Mouse (Mus musculus): ENCODE data around the gene Micu2. TPM values are rescaled to one million over a fixed set of nuclear protein-coding genes. Genes with fewer than 3 reads are reported as not detected.
"Not testable (repeated sequence)": the region's sequence is repeated elsewhere in the genome, so short reads cannot be mapped to it uniquely, and the experiment has no call there.

Gene Micu2
- total RNA-seq, 2 experiments from 2014 or later = 34.5 to 35.4 TPM

GRCm38 (mm10) chr14:57971986-57972525 lies 27.0 kb downstream of the Micu2 start:
- DNase-seq (ENCODE audit: extremely low spot score in 1 of 2, low spot score in 2 of 2) = no peak
- intact Hi-C loops (cut with DNase I) = no loop called here

- no peak for DNase-seq (ENCODE audit: extremely low spot score in 1 of 2, low spot score in 2 of 2)
- intact Hi-C loops (cut with DNase I) = no loop called here
Measured at GRCm38 (mm10) chr14:57968873-57969272, 30.2 kb downstream of the Micu2 start.

GRCm38 (mm10) chr14:57967080-57967797 lies 31.8 kb downstream of the Micu2 start:
- intact Hi-C loops (cut with DNase I) = no loop called here
- DNase-seq (ENCODE audit: extremely low spot score in 1 of 2, low spot score in 2 of 2) = no peak

GRCm38 (mm10) chr14:57961861-57962260 lies 37.2 kb downstream of the Micu2 start:
- intact Hi-C loops (cut with DNase I) = no loop called here
- no peak for DNase-seq (ENCODE audit: extremely low spot score in 1 of 2, low spot score in 2 of 2)

GRCm38 (mm10) chr14:57951089-57951488 lies 48.0 kb downstream of the Micu2 start:
- DNase-seq (ENCODE audit: extremely low spot score in 1 of 2, low spot score in 2 of 2) = no peak
- intact Hi-C loops (cut with DNase I) = no loop called here

- intact Hi-C loops (cut with DNase I) = no loop called here
- no peak for DNase-seq (ENCODE audit: extremely low spot score in 1 of 2, low spot score in 2 of 2)
Measured at GRCm38 (mm10) chr14:57945834-57946233, 53.2 kb downstream of the Micu2 start.

- intact Hi-C loops (cut with DNase I) = no loop called here
- no peak for DNase-seq (ENCODE audit: extremely low spot score in 1 of 2, low spot score in 2 of 2)
Measured at GRCm38 (mm10) chr14:57937297-57937696, 61.8 kb downstream of the Micu2 start.

GRCm38 (mm10) chr14:57934666-57935065 lies 64.4 kb downstream of the Micu2 start:
- DNase-seq (ENCODE audit: extremely low spot score in 1 of 2, low spot score in 2 of 2) = no peak
- intact Hi-C loops (cut with DNase I) = no loop called here

- intact Hi-C loops (cut with DNase I) = no loop called here
- no peak for DNase-seq (ENCODE audit: extremely low spot score in 1 of 2, low spot score in 2 of 2)
Measured at GRCm38 (mm10) chr14:57933608-57934007, 65.5 kb downstream of the Micu2 start.

- intact Hi-C loops (cut with DNase I) = no loop called here
Measured at GRCm38 (mm10) chr14:57932881-57933443, 66.1 kb downstream of the Micu2 start.

GRCm38 (mm10) chr14:57921428-57922131 lies 77.5 kb downstream of the Micu2 start:
- intact Hi-C loops (cut with DNase I) = no loop called here

More at GRCm38 (mm10) chr14:57932881-57933443, 66.1 kb downstream of the Micu2 start:
- DNase-seq (ENCODE audit: extremely low spot score in 1 of 2, low spot score in 2 of 2) = no peak

GRCm38 (mm10) chr14:57920568-57921310 lies 78.3 kb downstream of the Micu2 start:
- DNase-seq (ENCODE audit: extremely low spot score in 1 of 2, low spot score in 2 of 2) = no peak
- intact Hi-C loops (cut with DNase I) = no loop called here

More at GRCm38 (mm10) chr14:57921428-57922131, 77.5 kb downstream of the Micu2 start:
- peak in 1 of 2 experiments; percentile 54 for DNase-seq (ENCODE audit: extremely low spot score in 1 of 2, low spot score in 2 of 2)

- intact Hi-C loops (cut with DNase I) = no loop called here
- no peak for DNase-seq (ENCODE audit: extremely low spot score in 1 of 2, low spot score in 2 of 2)
Measured at GRCm38 (mm10) chr14:57919148-57919875, 79.8 kb downstream of the Micu2 start.

- intact Hi-C loops (cut with DNase I) = no loop called here
- no peak for DNase-seq (ENCODE audit: extremely low spot score in 1 of 2, low spot score in 2 of 2)
Measured at GRCm38 (mm10) chr14:57915341-57915740, 83.7 kb downstream of the Micu2 start.

GRCm38 (mm10) chr14:57912211-57913007 lies 86.7 kb downstream of the Micu2 start:
- DNase-seq (ENCODE audit: extremely low spot score in 1 of 2, low spot score in 2 of 2) = not testable (repeated sequence)

GRCm38 (mm10) chr14:57911787-57912186 lies 87.3 kb downstream of the Micu2 start:
- not testable (repeated sequence) for DNase-seq (ENCODE audit: extremely low spot score in 1 of 2, low spot score in 2 of 2)
- intact Hi-C loops (cut with DNase I) = loop anchor here (5.0 kb wide), 1 partner anchor 229 kb away; no protein-coding TSS in a partner anchor

More at GRCm38 (mm10) chr14:57912211-57913007, 86.7 kb downstream of the Micu2 start:
- intact Hi-C loops (cut with DNase I) = loop anchor here (5.0 kb wide), 1 partner anchor 230 kb away; no protein-coding TSS in a partner anchor

GRCm38 (mm10) chr14:57911316-57911715 lies 87.7 kb downstream of the Micu2 start:
- intact Hi-C loops (cut with DNase I) = loop anchor here (5.0 kb wide), 1 partner anchor 229 kb away; no protein-coding TSS in a partner anchor
- no peak for DNase-seq (ENCODE audit: extremely low spot score in 1 of 2, low spot score in 2 of 2)
